Mouse (Mus musculus): ENCODE measurements at regions not wholly inside any gene's neighbourhood (a gene's known extent, or its start where the extent isn't known, plus 50 kb on each side); places are given as distances from the start of the nearest gene placed in this dataset.

DNA sequence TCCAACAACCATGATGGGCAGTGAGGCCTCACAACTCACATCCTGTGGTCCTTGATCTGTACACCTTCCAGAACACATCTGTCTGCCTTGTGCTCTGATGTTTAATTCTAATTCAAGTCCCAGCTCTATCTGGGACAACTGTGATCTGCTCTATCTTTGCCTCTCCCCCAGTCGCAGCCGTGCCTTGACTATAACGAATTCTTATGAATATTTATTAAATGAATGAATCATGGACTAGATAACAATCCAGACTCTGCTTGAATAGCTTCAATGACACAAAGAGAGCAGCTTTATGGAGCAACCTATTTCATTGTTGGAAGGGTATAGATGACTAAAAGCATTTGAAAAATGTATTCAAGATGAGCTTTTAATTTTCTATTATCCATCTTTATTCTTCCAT lies 120.8 kb upstream of the Rgmb start:
- TF ChIP-seq CTCF (IDR thresholded peaks at IDR 0.05; ENCODE audit: low read depth) (no peak), EP300 (IDR thresholded peaks at IDR 0.05; ENCODE audit: low read depth) (no peak)
